Mouse (Mus musculus) cerebellum, postnatal 4 days (tissue): ENCODE measurements around the gene Auts2.
A peak's percentile ranks its signal among the peaks of the same experiment; 100 is the strongest.

ENCODE experiments used
- DNase-seq, 2 experiments: peaks; one replicate each; pipeline ENCODE4 v3.0.0; 2022; ENCODE audit warnings: low spot score in 2 of 2, mixed read lengths in 1 of 2

Gene Auts2

GRCm38 (mm10) chr5:132391831-132392763 is 151.0 kb downstream of the Auts2 start:
- no peak for DNase-seq

DNA sequence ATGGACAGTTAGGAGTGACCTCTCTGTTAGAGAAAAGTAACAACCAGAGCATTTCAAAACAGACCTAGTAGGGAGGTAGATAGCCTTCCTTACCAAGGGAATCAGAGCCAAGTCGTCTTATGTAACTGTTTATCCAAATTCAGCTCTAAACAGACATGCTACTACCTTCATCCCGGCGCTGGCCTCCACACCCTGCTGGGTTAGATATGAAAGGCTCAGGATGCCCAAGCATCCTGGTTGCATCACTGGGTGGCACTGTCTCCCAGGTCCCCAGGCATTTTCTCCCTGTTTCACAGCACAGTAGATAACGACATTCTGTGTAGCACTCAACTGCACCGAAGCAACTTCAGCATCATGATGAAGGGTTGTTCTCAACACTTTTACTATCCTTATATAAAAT is 154.4 kb downstream of the Auts2 start:
- DNase-seq = no peak

DNA sequence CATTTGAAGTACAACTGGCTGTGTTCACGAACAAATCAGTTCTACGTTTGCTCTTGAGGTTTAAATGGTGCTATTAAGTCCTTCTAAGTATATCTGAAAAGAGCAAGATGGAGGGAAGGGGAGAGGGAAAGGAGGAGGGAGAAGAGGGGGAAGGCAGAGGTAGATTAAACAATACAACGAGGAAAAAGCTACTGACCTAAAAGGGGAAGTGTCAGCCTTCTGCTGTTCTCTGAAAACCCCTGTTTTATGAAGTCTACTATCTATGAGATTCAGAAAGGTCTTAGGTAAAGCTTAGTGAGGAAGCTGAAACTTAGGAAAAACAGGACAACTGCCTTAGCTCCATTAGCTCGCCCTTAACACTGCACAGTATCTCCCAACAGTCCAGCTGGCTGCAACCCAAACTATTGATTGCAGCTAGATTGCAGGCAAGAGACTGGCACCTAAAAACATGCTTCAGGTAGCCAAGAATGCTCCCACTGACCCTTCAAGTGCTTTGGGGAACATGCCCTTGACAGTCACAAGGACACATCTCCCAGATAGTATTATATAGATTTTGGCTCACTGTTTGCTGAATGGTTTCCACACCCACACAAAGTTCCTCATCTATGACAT is 157.8 kb downstream of the Auts2 start:
- DNase-seq = no peak

- DNase-seq = no peak
Measured at GRCm38 (mm10) chr5:132380261-132380660, 162.9 kb downstream of the Auts2 start.

- no peak for DNase-seq
Measured at GRCm38 (mm10) chr5:132378977-132379376, 164.2 kb downstream of the Auts2 start.

DNA sequence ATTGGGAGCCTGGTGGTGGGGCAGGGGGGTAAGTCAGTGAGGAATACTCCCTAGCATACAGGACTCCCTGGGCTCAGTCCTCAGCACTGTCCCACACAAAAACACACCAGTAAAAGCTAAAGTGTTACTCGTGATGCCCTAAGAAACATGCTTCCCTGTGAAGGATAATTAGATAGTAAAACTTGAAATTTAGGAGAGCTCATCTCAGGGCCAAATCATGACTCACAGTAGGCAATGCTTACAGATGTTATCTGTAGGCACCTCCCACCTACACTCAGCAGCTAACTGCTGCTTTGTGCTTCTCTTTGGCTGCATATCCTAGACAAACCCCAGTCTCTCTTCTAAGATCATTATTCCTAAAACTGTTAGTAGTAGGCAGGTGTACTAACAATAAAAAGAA is 168.0 kb downstream of the Auts2 start:
- no peak for DNase-seq

DNA sequence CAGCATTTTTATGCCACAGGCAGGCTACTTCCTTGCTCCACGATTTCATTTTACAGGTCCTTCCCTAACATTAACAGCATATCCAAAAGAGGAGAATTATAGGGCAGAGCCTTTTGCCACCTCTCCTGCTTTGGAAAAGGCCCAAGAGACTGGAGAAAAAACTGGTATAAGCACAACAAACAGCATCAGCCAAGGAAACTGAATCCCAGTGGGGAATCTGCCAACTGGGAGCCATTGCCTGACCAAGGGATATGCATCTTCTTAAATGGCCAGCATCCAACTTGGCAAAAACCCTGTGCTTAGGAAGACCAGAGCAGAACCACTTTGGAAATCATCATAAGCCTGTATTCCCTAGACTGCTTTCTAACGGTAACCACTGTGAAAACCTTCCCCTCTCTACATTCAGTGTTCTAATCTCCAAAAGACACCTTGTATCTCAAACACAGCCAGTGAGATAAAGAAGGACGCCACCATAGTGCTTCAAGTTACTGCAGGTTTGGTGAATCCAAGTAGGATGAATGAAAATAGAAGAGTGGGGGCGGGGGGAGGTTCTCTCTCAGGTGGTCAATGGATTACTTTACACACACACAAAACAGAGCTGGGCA is 169.6 kb downstream of the Auts2 start:
- no peak for DNase-seq

DNA sequence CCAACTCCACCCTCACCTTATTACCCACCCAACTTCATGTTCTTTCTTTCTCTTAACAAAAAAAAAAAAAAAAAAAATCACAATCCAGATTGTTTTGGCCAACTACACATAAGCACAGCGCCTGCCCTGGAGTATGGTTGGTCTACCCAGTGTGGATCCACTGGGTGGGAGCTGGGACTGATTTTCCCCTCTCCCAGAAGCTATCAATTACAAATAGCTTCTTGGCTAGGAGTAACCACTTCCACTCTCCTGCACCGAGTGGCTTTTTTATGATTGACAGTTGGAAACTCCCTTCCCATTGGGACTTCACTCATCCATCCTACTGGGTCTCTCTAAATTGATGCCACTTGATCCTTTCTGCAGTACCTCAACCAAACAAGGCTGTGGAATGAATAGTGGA is 170.5 kb downstream of the Auts2 start:
- DNase-seq = no peak

DNA sequence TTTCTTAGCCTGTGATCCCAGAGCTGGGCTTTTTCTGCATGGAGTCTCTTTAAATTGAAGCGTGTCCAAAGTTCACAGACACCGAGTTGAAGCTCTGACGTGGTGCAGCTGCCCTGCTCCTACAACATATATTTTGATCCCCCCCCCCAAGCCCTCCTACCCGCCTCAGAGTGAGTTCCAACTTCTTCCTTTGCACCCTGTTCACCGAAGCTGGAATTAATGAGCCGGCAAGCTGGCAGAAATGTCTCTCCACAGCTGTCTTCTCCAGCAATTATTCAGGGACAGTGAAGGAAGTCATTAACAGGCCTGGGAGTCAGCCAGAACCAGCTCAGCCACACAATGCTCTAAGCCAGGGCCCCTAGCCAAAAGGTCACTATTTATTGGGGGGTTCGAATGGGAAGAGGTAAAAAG is 174.5 kb downstream of the Auts2 start:
- DNase-seq = peak in 1 of 2 experiments; percentile 59

- no peak for DNase-seq
Measured at GRCm38 (mm10) chr5:132361276-132361675, 181.9 kb downstream of the Auts2 start.

DNA sequence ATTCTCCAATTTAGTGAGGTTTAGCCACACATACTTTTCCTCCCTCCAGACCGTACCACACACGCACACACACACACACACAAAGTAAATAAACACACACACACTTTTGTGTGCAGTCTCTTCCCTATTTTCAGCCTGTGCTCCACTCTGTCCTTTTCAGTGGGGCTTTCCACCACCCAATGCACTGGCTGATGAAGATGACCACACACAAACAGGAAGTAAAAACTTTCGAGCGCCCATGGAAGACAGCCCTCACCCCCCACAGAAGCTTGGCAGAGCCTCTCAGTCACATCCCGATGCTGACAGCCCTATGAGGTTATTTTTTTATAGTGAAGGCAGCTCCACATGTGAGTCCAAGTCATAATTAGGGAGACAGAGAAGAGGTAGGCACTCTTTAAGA is 185.4 kb downstream of the Auts2 start:
- DNase-seq = no peak

GRCm38 (mm10) chr5:132355935-132356334 is 187.2 kb downstream of the Auts2 start:
- no peak for DNase-seq

- no peak for DNase-seq
Measured at GRCm38 (mm10) chr5:132352437-132352836, 190.7 kb downstream of the Auts2 start.

- no peak for DNase-seq
Measured at GRCm38 (mm10) chr5:132351139-132351538, 192.0 kb downstream of the Auts2 start.

DNA sequence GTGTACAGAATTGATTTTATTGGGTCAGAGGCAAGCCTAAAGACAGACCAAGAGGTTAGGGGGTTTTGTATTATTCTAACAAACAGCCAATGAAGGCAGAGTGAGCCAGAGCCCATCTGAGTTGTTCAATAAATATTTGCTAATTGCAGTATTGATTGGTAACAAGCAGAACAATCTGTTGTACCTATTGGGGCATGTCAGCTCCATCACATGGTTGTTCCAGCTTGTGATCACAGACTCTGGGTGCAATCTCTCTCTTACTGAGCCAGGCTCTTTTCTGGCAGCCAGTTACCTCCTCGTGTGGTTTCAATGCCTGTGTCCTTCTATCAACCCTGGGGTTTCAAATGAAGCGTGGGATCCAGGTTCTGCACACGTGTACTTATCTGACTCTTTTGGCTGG is 201.8 kb downstream of the Auts2 start:
- no peak for DNase-seq

DNA sequence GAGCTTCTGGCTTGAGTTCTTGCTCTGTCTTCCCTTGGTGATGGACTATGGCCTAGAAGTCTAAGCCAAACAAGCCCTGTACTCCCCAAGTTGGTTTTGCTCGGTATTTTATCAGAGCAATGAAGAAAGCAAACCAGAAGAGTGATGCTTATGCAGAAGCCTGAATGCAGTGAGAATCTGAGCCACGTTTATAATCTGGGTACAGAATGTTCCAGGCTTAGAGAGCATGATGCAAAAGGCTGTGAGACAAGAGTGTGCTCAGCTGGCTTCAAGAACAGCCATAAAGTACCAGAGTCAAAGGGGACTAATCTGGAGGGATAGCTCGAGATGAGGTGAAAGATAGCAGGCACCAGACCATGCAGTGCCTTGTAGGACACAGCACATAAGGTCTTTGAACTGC is 205.5 kb downstream of the Auts2 start:
- no peak for DNase-seq

DNA sequence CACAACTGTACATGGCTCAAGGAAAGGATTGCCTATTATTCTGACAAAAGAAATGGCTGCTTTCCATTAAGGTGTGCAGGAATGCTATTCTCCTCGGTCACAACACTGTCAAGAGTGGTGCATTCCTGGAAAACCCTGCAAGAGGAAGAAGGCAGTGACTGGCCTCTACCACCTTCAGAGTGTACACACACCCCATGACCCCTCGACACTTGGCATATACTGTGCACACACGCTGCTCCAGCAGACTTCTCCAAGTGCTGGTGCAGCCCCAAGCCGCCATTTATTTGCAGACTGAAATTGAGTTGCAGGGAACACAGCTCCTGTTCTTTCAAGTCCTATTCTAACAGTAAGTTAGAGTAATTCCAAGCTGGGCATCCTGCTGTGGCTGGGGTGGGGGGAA is 207.4 kb downstream of the Auts2 start:
- DNase-seq = no peak

- no peak for DNase-seq
Measured at GRCm38 (mm10) chr5:132334796-132335195, 208.3 kb downstream of the Auts2 start.

DNA sequence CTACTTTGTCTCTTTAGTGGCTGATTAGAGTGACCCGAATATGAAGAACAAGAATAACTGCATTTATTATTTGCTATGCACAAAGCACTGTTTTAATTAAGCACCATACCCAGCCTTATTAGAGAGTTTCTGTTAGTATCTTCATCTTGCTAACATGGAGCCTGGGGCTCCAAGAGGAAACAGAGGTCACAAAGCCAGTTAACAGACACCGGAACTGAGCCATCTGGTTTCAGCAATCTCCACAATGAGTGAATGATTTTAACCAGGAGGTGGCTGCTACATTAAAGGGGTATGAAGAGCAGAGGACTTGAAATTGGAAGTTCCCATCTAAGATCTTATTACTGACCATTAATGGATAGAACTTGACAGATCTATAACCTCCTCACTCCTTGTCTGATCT is 209.4 kb downstream of the Auts2 start:
- DNase-seq = no peak

DNA sequence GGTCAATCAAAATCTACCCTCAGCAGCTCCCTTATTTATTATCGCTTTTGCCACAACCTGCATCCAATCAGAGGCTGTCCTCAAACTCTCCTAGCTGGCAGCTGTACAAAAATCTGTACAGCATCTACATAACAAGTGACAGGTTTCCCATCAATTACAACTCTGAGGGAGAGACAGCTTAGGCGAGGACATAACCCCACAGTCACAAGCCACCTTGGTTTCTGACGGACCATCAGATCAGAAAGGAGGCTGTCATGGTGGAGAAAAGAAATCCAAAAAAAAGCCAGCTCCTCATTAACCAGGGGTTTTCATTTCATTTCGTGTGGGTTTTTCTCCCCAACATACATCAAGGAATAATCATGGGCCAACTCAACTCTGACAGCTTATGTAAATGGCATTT is 210.6 kb downstream of the Auts2 start:
- DNase-seq = no peak

GRCm38 (mm10) chr5:132329171-132329936 is 213.8 kb downstream of the Auts2 start:
- DNase-seq = no peak

- DNase-seq = no peak
Measured at GRCm38 (mm10) chr5:132324246-132324883, 218.8 kb downstream of the Auts2 start.
